Mouse (Mus musculus) lung, adult 2 months (tissue): ENCODE data around the gene Sema4d. TPM values are rescaled to one million over a fixed set of nuclear protein-coding genes. Genes with fewer than 3 reads are reported as not detected.

Experiments used
- DNase-seq: peaks from one replicate; pipeline ENCODE4 v3.0.0; 2022
- H3K4me1 ChIP-seq: fragments of 200-500 bp; 2 replicates; pipeline ENCODE4 v1.6.1; 2011; ENCODE audit warnings: low read length; ENCODE audit not compliant: control insufficient read depth, insufficient read depth
- H3K4me3 ChIP-seq: fragments of 200-500 bp; replicated peaks from 2 replicates; pipeline ENCODE3; 2011; ENCODE audit warnings: low read depth, mild to moderate bottlenecking, control low read depth, low read length; ENCODE audit errors: extremely low read depth
- CTCF ChIP-seq: fragments of 200-500 bp; IDR thresholded peaks from 2 replicates; pipeline ENCODE4 v1.5.1; 2011; ENCODE audit warnings: mild to moderate bottlenecking, low read length, control low read depth; ENCODE audit not compliant: insufficient read depth
- POLR2A ChIP-seq: fragments of 200-500 bp; IDR thresholded peaks from 2 replicates; pipeline ENCODE4 v1.6.1; 2011; ENCODE audit warnings: low read depth, mild to moderate bottlenecking, control low read depth, low read length, borderline replicate concordance; ENCODE audit errors: extremely low read depth
- WGBS: fragments of 180-500 bp; shearing (Covaris S2); methylation state at CpG from one replicate; pipeline ENCODE4 v1.1.7; 2018; 5-methylcytosine and 5-hydroxymethylcytosine counted together
- polyA plus RNA-seq: library from polyadenylated mRNA; depleted of rRNA; stranded (reverse); fragments of >200 nt; gene quantifications from 2 replicates; pipeline ENCODE4 v1.2.3, GENCODE M21; 2012

Gene Sema4d
- polyA plus RNA-seq, 1 experiment: 23.3 TPM

DNA sequence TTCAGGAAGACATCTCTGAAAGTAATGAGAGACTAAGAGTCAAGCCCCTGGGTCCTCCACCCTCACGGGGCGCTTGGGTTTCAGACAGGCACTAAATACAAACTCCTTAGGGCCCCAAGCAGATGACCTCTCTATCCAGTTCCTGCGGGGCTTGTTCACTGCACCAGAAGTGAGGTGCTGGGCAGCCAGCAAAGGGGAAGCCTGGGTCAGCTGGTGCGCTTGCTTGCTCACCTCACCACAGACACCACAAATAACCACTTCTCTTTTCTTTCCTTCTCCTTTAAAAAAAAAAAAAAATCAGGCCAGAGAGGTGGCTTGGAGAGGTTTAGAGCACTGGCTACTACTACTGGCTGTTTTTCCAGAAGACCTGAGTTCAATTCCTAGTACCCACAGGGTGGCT lies 59.0 kb downstream of the Sema4d start:
- no peak overlapping the region for H3K4me3 ChIP-seq
- H3K4me1 ChIP-seq: peaks cover 5% of the 10 kb centered on the region
- no peak for DNase-seq
- WGBS: 82% methylated on average over 4 of the region's 4 CpGs
- TF ChIP-seq POLR2A (no peak), CTCF (no peak)

DNA sequence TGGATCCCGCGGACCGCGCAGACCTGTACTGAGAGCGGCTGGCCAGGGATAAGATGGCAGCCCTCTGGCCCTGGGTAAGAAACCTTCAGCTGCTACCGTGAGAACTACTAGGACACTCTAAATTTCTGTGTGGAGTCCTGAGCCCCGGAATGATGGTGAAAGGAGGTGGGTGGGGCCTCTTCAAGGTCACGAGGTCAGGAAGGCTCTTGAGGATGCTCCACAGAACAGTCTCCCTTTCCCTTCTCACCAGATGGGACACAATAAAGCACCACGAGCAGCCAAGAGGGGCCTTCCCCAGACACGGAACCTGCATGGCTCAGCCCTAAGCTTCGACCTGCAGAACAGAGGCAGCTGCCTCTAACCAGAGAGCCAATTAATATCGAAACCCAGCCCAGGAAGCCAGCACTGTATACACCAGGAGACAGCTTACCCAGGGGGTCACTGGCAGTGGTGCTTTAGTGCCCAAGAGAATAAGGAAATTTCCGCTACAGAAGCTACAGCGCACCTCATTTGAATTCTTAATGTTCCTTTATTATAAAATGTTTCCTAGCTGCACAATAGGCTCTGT lies 61.4 kb downstream of the Sema4d start:
- Histone ChIP-seq H3K4me3 (no peak overlapping the region), H3K4me1 (peaks cover 5% of the 10 kb centered on the region)
- 64% methylated on average over 14 of the region's 14 CpGs for whole genome bisulfite sequencing
- TF ChIP-seq CTCF (no peak), POLR2A (no peak)
- no peak for DNase-seq

DNA sequence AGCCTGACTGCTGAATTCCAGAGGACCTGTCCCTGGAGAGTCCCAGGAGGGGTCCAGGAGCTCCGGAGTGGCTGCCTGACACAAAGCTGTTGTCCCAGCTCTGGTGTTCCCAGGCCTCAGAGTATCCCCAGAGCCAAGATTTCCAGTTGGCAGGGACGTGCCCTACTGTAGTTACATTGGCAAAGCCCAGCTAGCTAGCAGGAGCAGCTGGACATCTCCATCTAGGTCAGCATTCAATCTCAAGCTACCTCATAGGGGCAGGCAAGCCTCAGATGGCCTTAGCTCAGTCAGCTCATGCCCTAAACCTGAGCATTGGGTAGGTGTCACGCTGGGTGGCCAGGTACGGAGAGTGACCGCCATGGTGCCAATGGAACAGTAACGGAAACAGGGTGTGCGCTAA lies 62.1 kb downstream of the Sema4d start:
- TF ChIP-seq CTCF (no peak), POLR2A (no peak)
- no peak for DNase-seq
- WGBS: 88% methylated on average over 7 of the region's 7 CpGs
- H3K4me3 ChIP-seq: no peak overlapping the region
- peaks cover 5% of the 10 kb centered on the region for H3K4me1 ChIP-seq

DNA sequence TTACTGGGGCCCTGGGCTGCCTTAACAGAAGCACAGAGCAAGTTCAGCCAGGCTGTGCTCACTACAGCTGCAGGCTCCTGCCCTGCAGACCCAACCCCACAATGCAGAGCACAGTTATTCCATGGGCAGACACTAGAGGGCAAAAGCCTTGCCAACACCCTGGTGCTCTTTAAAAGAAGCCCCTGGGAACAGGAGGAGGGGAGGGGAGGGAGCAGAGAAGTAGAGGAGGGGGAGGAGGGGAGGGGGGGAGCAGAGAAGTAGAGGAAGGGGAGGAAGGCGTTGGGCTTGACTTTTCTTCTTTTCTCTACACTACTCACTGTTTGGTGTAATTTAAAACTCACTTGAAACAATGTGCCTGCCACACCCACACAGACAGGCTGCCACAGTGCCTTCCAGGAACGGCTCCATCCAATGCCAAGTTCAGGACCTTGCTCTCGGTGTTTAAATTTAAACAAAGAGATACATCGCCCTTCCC lies 63.6 kb downstream of the Sema4d start:
- DNase-seq: no peak
- WGBS: 6% methylated on average over 4 of the region's 4 CpGs
- Histone ChIP-seq H3K4me1 (peaks cover 5% of the 10 kb centered on the region; the same call in 1 of the 2 replicates), H3K4me3 (no peak overlapping the region)
- TF ChIP-seq POLR2A (no peak), CTCF (0 out of 2 replicates have a peak, but pooled peaks have one; percentile 12)

DNA sequence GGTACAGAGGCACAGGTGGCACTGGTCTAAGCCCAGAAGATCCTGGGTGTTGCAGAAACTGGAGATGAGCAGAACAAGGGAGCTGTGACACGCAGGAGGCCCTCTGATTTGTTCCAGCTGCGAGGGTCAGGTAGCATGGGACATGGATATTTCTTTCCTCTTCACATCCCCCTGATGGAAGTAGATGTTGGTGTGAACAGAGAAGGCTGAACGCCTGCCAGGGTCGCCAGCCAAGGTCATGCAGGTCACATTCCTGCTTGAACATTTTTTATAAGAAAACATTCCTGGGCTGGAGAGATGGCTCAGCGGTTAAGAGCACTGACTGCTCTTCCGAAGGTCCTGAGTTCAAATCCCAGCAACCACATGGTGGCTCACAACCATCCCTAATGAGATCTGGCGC lies 66.2 kb downstream of the Sema4d start:
- Histone ChIP-seq H3K4me3 (no peak overlapping the region), H3K4me1 (peaks cover 5% of the 10 kb centered on the region; the same call in 1 of the 2 replicates)
- 67% methylated on average over 7 of the region's 7 CpGs for WGBS
- no peak for TF ChIP-seq CTCF
- TF ChIP-seq POLR2A: no peak
- no peak for DNase-seq

DNA sequence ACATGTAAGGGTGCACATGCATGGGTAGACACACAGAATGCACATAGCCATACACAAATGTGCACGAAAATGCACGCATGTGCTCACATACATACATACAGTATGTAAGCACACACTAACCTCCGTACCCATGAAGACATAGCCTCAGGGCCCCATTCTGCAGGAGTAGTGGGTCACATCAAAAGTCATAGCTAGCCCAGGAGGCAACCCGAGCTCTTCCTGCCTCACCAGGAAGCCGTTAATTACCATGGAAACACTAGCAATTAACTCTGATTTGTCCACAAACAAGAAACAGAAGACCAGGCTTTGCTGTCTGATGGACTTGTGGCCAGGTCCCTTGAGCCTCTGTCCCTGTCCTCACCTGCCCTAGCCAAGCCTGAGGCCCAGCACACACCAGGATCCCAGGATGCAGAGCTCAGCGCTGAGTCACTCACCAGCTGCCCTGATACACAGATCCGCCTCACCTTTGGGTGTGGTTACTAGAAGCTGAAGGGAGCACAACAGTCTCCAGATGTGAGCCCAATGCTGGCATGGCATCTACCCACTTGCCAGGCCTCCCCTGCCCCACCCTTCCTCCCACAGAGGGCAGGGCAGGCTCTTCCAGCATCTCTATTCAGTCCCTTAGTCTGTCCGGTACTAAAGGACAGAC lies 67.5 kb downstream of the Sema4d start:
- DNase-seq: no peak
- TF ChIP-seq CTCF (no peak), POLR2A (no peak)
- 71% methylated on average over 8 of the region's 8 CpGs for whole genome bisulfite sequencing
- H3K4me1 ChIP-seq: peaks cover 5% of the 10 kb centered on the region; the same call in 1 of the 2 replicates
- H3K4me3 ChIP-seq: no peak overlapping the region

DNA sequence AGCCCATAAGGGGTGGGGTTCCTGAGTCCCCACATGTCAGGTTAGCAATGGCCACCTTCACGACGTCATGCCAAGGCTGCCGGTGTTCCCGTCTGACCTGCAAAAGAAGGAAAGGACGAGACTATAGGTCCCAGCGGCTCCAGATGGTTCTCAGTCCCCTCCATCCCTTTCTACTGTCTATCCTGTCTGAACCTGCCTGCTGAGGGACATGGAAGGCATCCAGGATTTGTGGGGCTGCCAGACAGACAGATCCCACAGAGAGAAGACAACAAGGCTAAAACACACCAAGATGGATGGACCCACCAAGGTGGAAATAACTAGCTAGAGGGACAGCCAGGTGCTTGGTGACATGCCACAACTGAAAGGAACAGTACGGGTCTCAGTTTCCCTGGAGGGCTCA lies 68.1 kb downstream of the Sema4d start:
- WGBS: 83% methylated on average over 7 of the region's 7 CpGs
- TF ChIP-seq CTCF (no peak), POLR2A (no peak)
- Histone ChIP-seq H3K4me3 (no peak overlapping the region), H3K4me1 (peaks cover 5% of the 10 kb centered on the region; the same call in 1 of the 2 replicates)
- DNase-seq: no peak

DNA sequence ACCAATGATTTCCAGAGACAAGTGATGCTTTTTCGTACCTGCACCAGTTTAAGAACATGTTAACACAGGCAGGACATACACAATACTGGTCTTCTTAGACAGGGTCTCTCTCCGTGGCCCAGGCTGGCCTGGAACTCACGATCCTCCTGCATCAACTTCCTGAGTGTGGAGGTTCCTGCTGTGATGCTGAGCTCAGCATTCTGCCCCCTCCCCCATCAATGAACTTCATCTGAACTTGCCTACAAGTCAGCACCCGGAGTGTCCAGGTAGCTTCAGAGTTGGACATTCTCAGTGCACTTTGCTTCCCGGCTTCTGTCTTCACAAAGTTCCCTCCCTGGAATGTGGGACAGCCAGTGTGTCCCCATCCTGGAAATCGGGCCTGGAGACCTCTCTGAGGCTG lies 69.0 kb downstream of the Sema4d start:
- TF ChIP-seq POLR2A: no peak
- TF ChIP-seq CTCF: no peak
- Histone ChIP-seq H3K4me1 (no peaks in the 10 kb centered on the region), H3K4me3 (no peak overlapping the region)
- no peak for DNase-seq
- 74% methylated on average over 6 of the region's 6 CpGs for WGBS

DNA sequence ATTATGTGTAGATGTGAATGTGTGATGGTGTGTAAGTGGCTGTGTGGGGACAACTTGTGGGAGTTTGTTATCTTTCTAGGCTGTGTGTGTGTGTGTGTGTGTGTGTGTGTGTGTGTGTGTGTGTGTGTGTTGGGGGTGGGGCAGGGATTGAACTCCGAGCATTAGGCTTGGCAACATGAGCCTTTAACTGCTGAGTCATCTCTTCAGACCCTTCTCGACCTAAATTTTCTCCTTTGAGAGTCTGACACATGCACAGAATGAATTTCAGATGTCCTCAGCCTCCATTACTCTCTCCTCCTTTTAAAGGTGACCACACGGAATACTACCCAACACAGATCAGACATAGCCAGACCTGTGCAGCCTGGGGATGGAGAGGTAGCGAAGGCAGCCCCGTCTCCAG lies 70.4 kb downstream of the Sema4d start:
- no peaks in the 10 kb centered on the region for H3K4me1 ChIP-seq
- DNase-seq: no peak
- 73% methylated on average over 5 of the region's 5 CpGs for WGBS
- TF ChIP-seq POLR2A: no peak
- no peak for TF ChIP-seq CTCF
- H3K4me3 ChIP-seq: no peak overlapping the region

DNA sequence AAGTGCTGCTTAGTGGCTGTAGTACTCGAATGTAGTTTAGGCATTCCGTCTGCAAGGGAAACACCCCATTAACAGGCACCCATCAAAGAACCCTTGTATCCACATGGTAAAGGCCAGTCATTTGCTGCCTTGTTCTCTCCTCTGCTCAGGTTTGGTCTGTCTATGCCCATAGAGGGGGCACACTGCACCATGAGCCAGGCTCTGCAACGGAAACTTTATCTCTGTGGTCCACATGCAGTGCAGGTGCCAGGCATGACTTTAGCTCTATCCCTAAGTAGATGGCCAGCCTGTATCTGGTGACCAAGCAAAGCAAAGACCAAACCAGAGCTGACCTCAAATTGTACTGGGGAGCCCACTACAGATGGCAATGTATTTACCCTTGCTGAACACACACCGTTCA lies 73.0 kb downstream of the Sema4d start:
- no peak overlapping the region for H3K4me3 ChIP-seq
- H3K4me1 ChIP-seq: no peaks in the 10 kb centered on the region
- TF ChIP-seq CTCF (no peak), POLR2A (no peak)
- WGBS: 91% methylated on average over 4 of the region's 4 CpGs
- no peak for DNase-seq
